Mouse (Mus musculus) CD4-positive naive resting alpha-beta T cell, adult 57 days (primary cell): ENCODE measurements around the gene Coq7. TPM values are rescaled to one million over a fixed set of nuclear protein-coding genes. Genes with fewer than 3 reads are reported as not detected.

ENCODE experiments used
- total RNA-seq: library from RNA; stranded (reverse); gene quantifications from one replicate; pipeline ENCODE4 v1.2.4, GENCODE M21; 2023

Gene Coq7
- 10.3 TPM for total RNA-seq

GRCm38 (mm10) chr7:118533178-118533578 is at the start of gene Coq7:
Gene Coq7 (minus strand): TSS chr7:118533356.

GRCm38 (mm10) chr7:118491431-118492147 is 41.6 kb downstream of the Coq7 start, which contains the start of gene Itpripl2:
Gene Itpripl2 (minus strand): TSS chr7:118491975.

Other genes with a start within 250 kb of the Coq7 start
- not detected for gene Syt17, start 85.1 kb downstream of the Coq7 start, total RNA-seq
- 0.95 TPM for gene Itpripl2, start 41.4 kb downstream of the Coq7 start, total RNA-seq
- 0.35 TPM for gene Tmc7, start 51.4 kb upstream of the Coq7 start, total RNA-seq
- gene Tmc5, start 63.9 kb upstream of the Coq7 start, total RNA-seq: not detected
- gene Gde1, start 172.4 kb upstream of the Coq7 start, total RNA-seq: 32.2 TPM
- gene Ccp110, start 179.2 kb upstream of the Coq7 start, total RNA-seq: 7.5 TPM
- 66.6 TPM for gene Vps35l, start 206.9 kb upstream of the Coq7 start, total RNA-seq